Mouse (Mus musculus) embryonic fibroblast, embryonic 13.5 days (primary cell): Measurements from ENCODE around the gene Cep85l.

ENCODE experiments used
- CTCF ChIP-seq: IDR thresholded peaks from 2 replicates; pipeline ENCODE4 v1.5.1; 2011; ENCODE audit warnings: mild to moderate bottlenecking, control low read depth, low read length, moderate library complexity, borderline replicate concordance; ENCODE audit not compliant: insufficient read depth
- POLR2A ChIP-seq: IDR thresholded peaks from 2 replicates; pipeline ENCODE4 v1.6.1; 2011; ENCODE audit warnings: low read depth, mild to moderate bottlenecking, control low read depth, low read length, moderate library complexity

DNA sequence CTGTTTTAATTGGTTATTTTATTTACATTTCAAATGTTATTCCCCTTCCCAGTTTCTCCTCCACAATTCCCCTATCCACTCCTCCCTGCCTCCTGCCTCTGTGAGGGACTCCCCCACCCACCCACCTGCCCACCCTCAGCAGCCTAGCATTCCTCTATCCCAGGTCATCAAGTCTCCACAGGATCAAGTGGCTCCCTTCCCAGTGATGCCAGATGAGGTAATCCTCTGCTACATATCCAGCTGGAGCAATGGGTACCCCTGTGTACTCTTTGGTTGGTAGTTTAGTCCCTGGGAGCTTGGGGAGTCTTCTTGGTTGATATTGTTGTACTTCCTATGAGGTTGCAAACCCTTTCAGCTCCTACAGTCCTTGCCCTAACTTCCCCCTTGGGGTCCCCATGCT lies 107.5 kb downstream of the Cep85l start:
- TF ChIP-seq POLR2A (no peak), CTCF (no peak)
